Mouse (Mus musculus) small intestine, adult 2 months (tissue): ENCODE measurements around the gene Zfp507. TPM values are rescaled to one million over a fixed set of nuclear protein-coding genes. Genes with fewer than 3 reads are reported as not detected.

Experiments used
- H3K27ac ChIP-seq: fragments of 200-500 bp; 2 replicates; pipeline ENCODE4 v1.5.1; 2012; ENCODE audit warnings: low read depth, low read length, control low read depth, inconsistent platforms; ENCODE audit not compliant: insufficient read depth
- H3K27me3 ChIP-seq: fragments of 200-500 bp; 2 replicates; pipeline ENCODE4 v1.6.1; 2012; ENCODE audit warnings: mild to moderate bottlenecking, moderate library complexity, low read length, inconsistent platforms; ENCODE audit not compliant: control insufficient read depth, insufficient read depth
- H3K36me3 ChIP-seq: fragments of 200-500 bp; 2 replicates; pipeline ENCODE4 v1.6.1; 2012; ENCODE audit warnings: mild to moderate bottlenecking, low read length, control low read depth, inconsistent platforms; ENCODE audit not compliant: control insufficient read depth, insufficient read depth
- H3K4me1 ChIP-seq: fragments of 200-500 bp; 2 replicates; pipeline ENCODE4 v1.6.1; 2012; ENCODE audit warnings: low read length, inconsistent platforms, mixed read lengths; ENCODE audit not compliant: control insufficient read depth, insufficient read depth, insufficient read length
- H3K4me3 ChIP-seq: fragments of 200-500 bp; 2 replicates; pipeline ENCODE4 v1.5.1; 2012; ENCODE audit warnings: low read depth, mild to moderate bottlenecking, control low read depth, inconsistent platforms, low read length, moderate library complexity
- CTCF ChIP-seq: fragments of 200-500 bp; IDR thresholded peaks from 2 replicates; pipeline ENCODE4 v1.5.1; 2012; ENCODE audit warnings: low read depth, mild to moderate bottlenecking, control low read depth, inconsistent platforms, low read length, moderate library complexity, mixed read lengths; ENCODE audit not compliant: insufficient replicate concordance, insufficient read length; ENCODE audit errors: extremely low read depth
- POLR2A ChIP-seq: fragments of 200-500 bp; IDR thresholded peaks from 2 replicates; pipeline ENCODE4 v1.6.1; 2012; ENCODE audit warnings: low read depth, mild to moderate bottlenecking, control low read depth, inconsistent platforms, low read length, moderate library complexity
- WGBS: fragments of 180-500 bp; shearing (Covaris S2); methylation state at CpG from one replicate; pipeline ENCODE4 v1.1.7; 2018; 5-methylcytosine and 5-hydroxymethylcytosine counted together
- polyA plus RNA-seq: library from polyadenylated mRNA; depleted of rRNA; stranded (reverse); fragments of >200 nt; gene quantifications from 2 replicates; pipeline ENCODE4 v1.2.3, GENCODE M21; 2012; rRNA removed

Zfp507 gene
- 1.5 and 2.5 TPM in 2 replicates for polyA plus RNA-seq

DNA sequence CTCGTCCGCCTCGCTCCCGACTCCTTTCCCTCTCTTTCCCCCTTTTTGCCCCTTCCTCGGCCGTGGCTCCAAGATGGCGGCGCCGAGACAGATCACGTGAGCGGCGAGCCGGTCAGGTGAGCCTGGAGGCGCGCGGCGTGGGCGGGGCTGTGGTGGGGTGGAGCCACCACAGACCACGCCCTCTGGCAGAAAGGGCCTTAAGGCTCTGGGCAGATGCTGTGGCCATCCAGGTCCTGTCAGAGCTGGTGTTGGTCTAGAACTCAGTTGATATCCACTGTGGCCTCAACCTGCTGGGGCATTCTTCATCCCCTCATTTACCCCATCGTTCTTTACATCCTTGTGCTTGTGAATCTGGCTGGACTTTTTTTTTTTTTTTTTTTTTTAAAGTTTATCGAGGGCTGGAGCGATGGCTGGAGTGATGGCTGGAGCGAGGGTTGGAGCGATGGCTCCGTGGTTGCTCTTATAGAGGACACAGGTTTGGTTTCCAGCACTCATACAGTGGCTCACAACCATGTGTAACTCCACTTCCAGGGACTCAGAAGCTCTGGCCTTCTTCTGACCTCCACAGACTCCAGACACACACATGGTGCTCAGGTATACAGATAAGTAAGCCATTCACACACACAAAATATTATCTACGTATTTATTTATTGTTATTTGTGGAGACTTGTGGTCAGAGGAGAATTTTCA, at the start of gene Zfp507:
Zfp507 (minus strand) TSS at position 98 of the 690 bp plus-strand sequence.
- Histone ChIP-seq H3K4me1 (no peaks in the 10 kb centered on the region), H3K27ac (peak within 1 kb of the TSS; percentile 6; the same call in 1 of the 2 replicates), H3K4me3 (peak within 1 kb of the TSS; percentile 97), H3K36me3 (peaks cover 14% of the 10 kb centered on the region), H3K27me3 (no peaks in the 10 kb centered on the region)
- TF ChIP-seq POLR2A (peak; percentile 9; the same call in 1 of the 2 replicates), CTCF (no peak)
- WGBS = 18% methylated on average over 26 of the region's 26 CpGs

DNA sequence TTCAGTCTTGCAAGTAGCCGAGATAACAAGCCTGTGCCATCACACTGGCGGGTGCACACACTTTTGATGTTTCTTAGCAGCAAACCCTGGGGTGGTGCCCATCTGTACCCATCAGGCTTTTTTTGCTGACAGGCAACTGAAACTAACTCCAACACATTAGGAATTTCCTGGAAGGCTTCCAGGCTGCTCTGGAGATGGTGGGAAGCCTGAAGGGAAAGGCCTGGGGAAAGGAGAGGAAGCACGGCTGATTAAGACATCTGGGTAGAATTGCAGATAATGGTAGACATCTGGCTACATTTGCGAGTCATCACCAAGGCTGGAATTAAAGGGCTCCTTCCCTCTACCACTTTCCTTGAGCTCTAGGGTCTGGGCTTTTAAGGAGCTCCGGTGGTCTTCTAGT, 47.6 kb upstream of the Zfp507 start:
- Histone ChIP-seq H3K27ac (no peak overlapping the region), H3K4me1 (no peaks in the 10 kb centered on the region), H3K27me3 (no peaks in the 10 kb centered on the region), H3K4me3 (no peak overlapping the region), H3K36me3 (no peaks in the 10 kb centered on the region)
- TF ChIP-seq CTCF (no peak), POLR2A (no peak)
- 81% methylated on average over 5 of the region's 5 CpGs for WGBS

DNA sequence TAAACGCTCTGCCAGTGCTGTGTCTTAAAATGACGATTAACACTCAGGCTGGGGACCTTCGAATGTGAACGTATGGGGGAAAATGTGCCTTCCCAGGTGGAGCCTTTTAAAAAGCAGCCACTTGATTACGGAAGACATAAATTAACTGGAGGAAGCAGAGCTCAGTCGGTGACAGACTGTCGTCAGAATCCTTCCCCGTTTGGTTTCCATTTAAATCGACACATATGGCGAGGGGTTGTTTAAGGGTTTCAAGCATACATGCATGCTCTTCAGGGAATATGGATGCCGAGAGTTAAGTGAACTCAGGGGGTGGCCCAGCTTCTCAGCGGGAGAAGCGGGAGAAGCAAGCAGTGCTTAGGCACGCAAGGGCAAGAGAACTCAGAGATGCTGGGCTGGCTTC, 45.7 kb upstream of the Zfp507 start:
- H3K36me3 ChIP-seq = no peaks in the 10 kb centered on the region
- 63% methylated on average over 14 of the region's 14 CpGs for WGBS
- no peak overlapping the region for H3K4me3 ChIP-seq
- H3K4me1 ChIP-seq = no peaks in the 10 kb centered on the region
- no peaks in the 10 kb centered on the region for H3K27me3 ChIP-seq
- no peak overlapping the region for H3K27ac ChIP-seq
- TF ChIP-seq POLR2A = no peak
- no peak for TF ChIP-seq CTCF

DNA sequence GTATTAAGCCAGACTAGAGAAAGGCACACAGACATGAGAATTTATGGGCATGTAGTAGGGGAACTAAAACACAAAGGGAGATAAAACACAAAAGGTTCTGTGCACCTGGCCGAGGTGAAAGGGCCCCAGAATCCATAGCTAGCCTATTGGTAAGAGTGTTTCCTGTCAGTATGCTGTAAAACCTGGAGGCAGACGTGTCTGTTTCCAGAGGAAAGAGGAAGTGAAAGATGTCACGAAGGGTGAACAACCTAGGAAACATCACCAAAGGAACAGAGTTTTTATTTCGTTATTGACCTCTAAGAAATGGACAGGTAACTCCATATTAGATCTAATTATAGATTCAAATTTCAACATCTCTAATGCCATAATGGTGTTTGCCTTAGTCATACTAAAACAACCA, 37.7 kb upstream of the Zfp507 start:
- no peak for TF ChIP-seq POLR2A
- TF ChIP-seq CTCF = no peak

DNA sequence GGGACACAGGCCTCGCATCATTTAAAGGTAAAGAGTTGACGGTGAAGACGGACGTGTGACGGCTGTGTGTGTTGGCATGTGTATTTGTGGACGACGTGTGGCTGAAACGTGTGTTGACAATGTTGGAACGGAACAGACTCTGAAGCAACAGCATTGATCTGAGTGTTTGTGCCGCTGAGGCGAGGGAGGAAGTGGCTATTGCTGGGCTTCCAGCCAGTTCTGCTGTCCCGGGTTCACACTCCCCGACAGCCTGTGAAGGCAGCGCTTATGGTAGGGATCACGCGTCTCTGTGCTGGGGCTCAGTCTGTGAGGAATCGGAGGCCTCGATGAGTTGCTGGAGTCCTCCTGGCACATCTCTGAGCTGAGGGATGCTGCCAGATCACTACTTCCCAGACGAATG, 34.0 kb upstream of the Zfp507 start:
- TF ChIP-seq POLR2A (no peak), CTCF (no peak)
- no peak overlapping the region for H3K27ac ChIP-seq
- no peak overlapping the region for H3K4me3 ChIP-seq
- H3K36me3 ChIP-seq = no peaks in the 10 kb centered on the region
- peaks cover 2% of the 10 kb centered on the region; the same call in 1 of the 2 replicates for H3K27me3 ChIP-seq
- no peaks in the 10 kb centered on the region for H3K4me1 ChIP-seq
- WGBS = 57% methylated on average over 19 of the region's 19 CpGs

More for the DNA sequence above, 37.7 kb upstream of the Zfp507 start:
- Histone ChIP-seq H3K27ac (no peak overlapping the region), H3K27me3 (peaks cover 2% of the 10 kb centered on the region; the same call in 1 of the 2 replicates), H3K4me1 (no peaks in the 10 kb centered on the region), H3K4me3 (no peak overlapping the region), H3K36me3 (no peaks in the 10 kb centered on the region)
- 55% methylated on average over 4 of the region's 4 CpGs for WGBS

DNA sequence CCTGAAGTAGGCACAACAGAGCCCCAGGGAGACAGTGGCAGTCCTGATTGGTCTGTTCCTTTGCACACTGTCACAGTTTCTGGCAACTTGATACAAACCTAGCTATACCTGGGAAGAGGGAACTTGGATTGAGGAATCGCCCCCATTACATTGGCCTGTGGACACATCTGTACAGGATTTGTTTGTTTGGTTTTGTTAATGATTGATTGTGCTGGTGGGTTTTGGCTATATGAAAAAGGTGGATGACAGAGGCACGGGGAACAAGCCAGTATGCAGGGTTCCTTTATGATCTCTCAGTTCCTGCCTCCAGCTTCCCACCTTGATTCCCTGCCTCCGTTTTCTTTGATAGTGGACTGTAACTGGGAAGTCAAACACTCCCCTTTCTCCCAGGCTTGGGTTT, 33.6 kb upstream of the Zfp507 start:
- H3K36me3 ChIP-seq = no peaks in the 10 kb centered on the region
- 41% methylated on average over 3 of the region's 3 CpGs for WGBS
- H3K4me1 ChIP-seq = no peaks in the 10 kb centered on the region
- TF ChIP-seq POLR2A (no peak), CTCF (no peak)
- H3K27ac ChIP-seq = no peak overlapping the region
- H3K27me3 ChIP-seq = peaks cover 2% of the 10 kb centered on the region; the same call in 1 of the 2 replicates
- no peak overlapping the region for H3K4me3 ChIP-seq

DNA sequence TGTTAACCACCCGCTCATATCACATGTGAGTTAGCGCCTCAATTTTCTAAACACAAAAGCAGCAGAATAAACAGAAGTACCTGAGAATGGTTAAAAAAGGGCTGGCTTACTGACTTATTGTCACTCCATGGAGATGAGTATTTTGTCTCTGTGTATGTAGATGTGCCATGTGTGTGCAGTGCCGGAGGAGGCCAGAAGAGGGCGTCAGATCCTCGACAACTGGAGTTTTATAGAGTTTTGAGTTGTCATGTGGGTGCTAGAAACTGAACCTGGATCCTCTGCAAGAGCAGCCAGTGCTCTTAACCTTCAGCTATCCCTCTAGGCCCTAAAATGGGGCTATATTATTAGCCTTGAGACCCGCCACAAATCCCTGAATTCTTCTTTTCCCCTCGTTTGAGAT, 27.3 kb upstream of the Zfp507 start:
- 77% methylated on average over 7 of the region's 7 CpGs for WGBS
- Histone ChIP-seq H3K4me1 (no peaks in the 10 kb centered on the region), H3K4me3 (no peak overlapping the region), H3K36me3 (no peaks in the 10 kb centered on the region), H3K27me3 (no peaks in the 10 kb centered on the region), H3K27ac (no peak overlapping the region)
- no peak for TF ChIP-seq CTCF
- no peak for TF ChIP-seq POLR2A

DNA sequence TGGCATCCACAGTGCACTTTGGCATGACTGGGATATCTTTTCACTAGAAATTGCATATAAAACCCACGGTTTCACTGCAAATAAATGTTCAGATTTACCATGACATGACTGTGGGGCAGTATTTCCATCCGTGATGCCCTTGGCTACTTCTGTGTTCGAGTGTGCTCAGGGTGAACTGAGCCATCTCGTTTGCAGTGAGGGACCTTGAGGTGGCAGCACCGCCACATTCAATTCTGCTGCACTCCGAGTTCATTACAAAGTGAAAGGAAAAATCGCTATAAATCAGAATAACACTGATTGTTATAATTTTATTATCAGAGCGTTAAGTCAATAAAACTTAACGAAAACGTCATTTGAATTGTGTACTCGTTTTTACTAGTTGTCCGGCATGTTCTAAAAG, 21.1 kb upstream of the Zfp507 start:
- 70% methylated on average over 12 of the region's 12 CpGs for WGBS
- H3K27me3 ChIP-seq = no peaks in the 10 kb centered on the region
- H3K4me3 ChIP-seq = no peak overlapping the region
- H3K4me1 ChIP-seq = no peaks in the 10 kb centered on the region
- H3K36me3 ChIP-seq = no peaks in the 10 kb centered on the region
- no peak for TF ChIP-seq POLR2A
- no peak overlapping the region for H3K27ac ChIP-seq
